Mouse (Mus musculus) lung, postnatal 0 days (tissue): ENCODE measurements around the gene Ddx31.

Experiments
- CTCF ChIP-seq: IDR thresholded peaks from 2 replicates; pipeline ENCODE4 v1.5.1; 2016; ENCODE audit warnings: antibody characterized with exemption, mild to moderate bottlenecking
- EP300 ChIP-seq: IDR thresholded peaks from 2 replicates; pipeline ENCODE4 v1.6.1; 2016; ENCODE audit warnings: antibody characterized with exemption, mild to moderate bottlenecking, control low read depth

- TF ChIP-seq CTCF (no peak), EP300 (no peak)
Observed at GRCm38 (mm10) chr2:28839501-28840221, 545 bp upstream of the Ddx31 start.
